Mouse (Mus musculus): ENCODE measurements around the gene Id2.

DNA sequence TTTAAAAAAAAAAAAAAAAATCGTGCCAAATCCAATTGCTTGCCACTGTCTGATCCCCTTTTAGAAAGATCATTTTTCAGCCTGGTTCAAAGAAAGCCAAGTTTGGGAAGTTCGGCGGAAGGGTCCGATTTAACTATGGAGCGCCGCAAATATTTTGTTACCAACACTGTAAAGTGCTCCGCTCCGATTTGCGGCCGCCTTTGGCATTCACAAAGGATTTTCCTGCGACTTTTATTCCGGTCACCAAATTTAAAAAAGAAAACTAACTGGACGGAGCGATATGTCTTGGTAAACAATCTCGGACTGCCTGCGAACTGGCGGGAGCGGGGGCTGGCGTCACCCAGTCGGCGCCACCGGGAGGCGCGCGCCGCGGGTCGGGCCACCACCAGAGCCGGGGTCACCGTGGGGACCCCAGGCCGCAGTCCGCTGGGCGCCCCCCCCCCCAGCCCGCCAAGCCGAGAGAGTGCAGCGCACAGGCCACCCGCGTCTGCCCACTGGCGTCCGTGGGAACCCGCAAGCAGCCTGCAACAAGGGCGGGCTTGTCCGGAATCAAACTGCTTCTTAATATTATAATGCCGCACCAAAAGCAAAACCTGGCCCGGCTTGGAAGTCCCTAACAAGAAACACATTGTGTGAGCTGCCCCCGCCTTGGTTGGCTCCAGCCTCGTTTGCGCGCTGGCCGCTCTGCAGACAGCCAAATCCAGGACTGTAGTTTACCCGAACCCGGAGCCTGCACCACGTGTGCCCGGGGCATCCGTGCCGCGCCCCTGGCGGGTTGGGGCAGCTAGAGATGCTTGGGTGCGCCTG lies 3.7 kb upstream of the Id2 start:
- TF ChIP-seq POLR2A (IDR thresholded peaks at IDR 0.05; ENCODE audit: borderline replicate concordance, low read depth, low read length), result no peak
- TF ChIP-seq CTCF (IDR thresholded peaks at IDR 0.05; ENCODE audit: low read depth, low read length), result no peak; the same call in 1 of the 2 replicates
